Mouse (Mus musculus): ENCODE results near the gene Tbck. TPM values are rescaled to one million over a fixed set of nuclear protein-coding genes. Genes with fewer than 3 reads are reported as not detected.

The Tbck gene
- polyA plus RNA-seq, 1 experiment from 2014 or later, result 11.3 TPM

DNA sequence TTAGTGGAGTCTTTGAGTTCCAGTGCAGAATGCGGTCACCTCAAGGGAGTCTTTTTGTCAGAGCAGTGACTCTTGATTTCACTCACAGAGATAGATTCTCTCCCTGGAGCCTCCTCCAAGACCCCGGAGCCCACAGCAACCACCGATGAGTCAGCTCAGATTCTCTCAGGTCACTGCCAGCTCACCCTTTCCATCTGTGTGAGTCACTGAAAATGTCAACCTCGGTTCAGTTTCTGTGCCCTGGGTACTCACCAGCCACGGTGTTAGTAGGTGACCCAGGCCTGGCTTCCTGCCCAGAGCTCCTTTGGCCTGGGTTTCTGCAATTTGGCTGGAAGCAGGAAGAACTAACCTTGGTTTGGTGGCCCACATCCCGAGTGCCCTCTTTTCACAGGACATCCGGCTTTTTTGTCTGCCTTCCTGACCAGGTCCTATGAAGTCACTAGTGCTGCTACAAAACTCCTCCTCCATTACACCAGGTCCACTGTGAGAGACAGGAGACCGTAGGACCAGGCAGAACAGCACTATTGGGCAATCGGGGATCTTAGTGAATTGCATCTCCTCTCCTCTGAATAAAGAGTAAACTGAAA lies 187.5 kb downstream of the Tbck start:
- ATAC-seq (peak; percentile 79), DNase-seq (ENCODE audit: low spot score) (peak; percentile 79)
- TF ChIP-seq CTCF (IDR thresholded peaks at IDR 0.05) (no peak), EP300 (IDR thresholded peaks at IDR 0.05) (peak; percentile 69)
- no peaks in the 10 kb centered on the region for H3K9me3 ChIP-seq (ENCODE audit: low read length)
- H3K27me3 ChIP-seq (replicated peaks; ENCODE audit: insufficient read depth, low read length), result no peaks in the 10 kb centered on the region
- H3K4me3 ChIP-seq (ENCODE audit: low read depth, low read length), result no peak overlapping the region
- no peaks in the 10 kb centered on the region; the same call in 1 of the 2 replicates for H3K4me1 ChIP-seq (ENCODE audit: insufficient read depth, low read depth, low read length)
- WGBS, result 45% methylated on average over 9 of the region's 9 CpGs
- H3K4me2 ChIP-seq (replicated peaks; ENCODE audit: low read depth, low read length), result no peak overlapping the region
- 0 out of 2 replicates have a peak overlapping the region, but pooled peaks have one; percentile 5 for H3K27ac ChIP-seq (ENCODE audit: low read length)
- no peak overlapping the region for H3K9ac ChIP-seq (replicated peaks; ENCODE audit: low read depth)
- H3K36me3 ChIP-seq (ENCODE audit: insufficient read depth, low read length), result no peaks in the 10 kb centered on the region

- Histone ChIP-seq H3K9me3 (ENCODE audit: low read length) (no peaks in the 10 kb centered on the region), H3K4me2 (replicated peaks; ENCODE audit: low read depth, low read length) (no peak overlapping the region), H3K4me1 (ENCODE audit: insufficient read depth, low read depth, low read length) (no peaks in the 10 kb centered on the region; the same call in 1 of the 2 replicates), H3K27me3 (replicated peaks; ENCODE audit: insufficient read depth, low read length) (no peaks in the 10 kb centered on the region), H3K36me3 (ENCODE audit: insufficient read depth, low read length) (no peaks in the 10 kb centered on the region), H3K4me3 (ENCODE audit: low read depth, low read length) (no peak overlapping the region), H3K9ac (replicated peaks; ENCODE audit: low read depth) (no peak overlapping the region), H3K27ac (ENCODE audit: low read length) (no peak overlapping the region)
- ATAC-seq (peak; percentile 68), DNase-seq (ENCODE audit: low spot score) (peak; percentile 66)
- TF ChIP-seq EP300 (IDR thresholded peaks at IDR 0.05) (peak; percentile 70), CTCF (IDR thresholded peaks at IDR 0.05) (no peak)
- whole genome bisulfite sequencing, result 38% methylated on average over 6 of the region's 6 CpGs
Observed at GRCm38 (mm10) chr3:132873251-132873650, 189.3 kb downstream of the Tbck start.

GRCm38 (mm10) chr3:132876011-132876708 lies 192.2 kb downstream of the Tbck start:
- no peak for TF ChIP-seq CTCF (IDR thresholded peaks at IDR 0.05)
- no peak for TF ChIP-seq EP300 (IDR thresholded peaks at IDR 0.05)
- H3K4me2 ChIP-seq (replicated peaks; ENCODE audit: low read depth, low read length), result no peak overlapping the region
- H3K36me3 ChIP-seq (ENCODE audit: insufficient read depth, low read length), result no peaks in the 10 kb centered on the region
- no peak for ATAC-seq
- no peak for DNase-seq (ENCODE audit: low spot score)
- H3K9ac ChIP-seq (replicated peaks; ENCODE audit: low read depth), result no peak overlapping the region
- no peak overlapping the region for H3K4me3 ChIP-seq (ENCODE audit: low read depth, low read length)
- no peak overlapping the region for H3K27ac ChIP-seq (ENCODE audit: low read length)
- H3K9me3 ChIP-seq (ENCODE audit: low read length), result no peaks in the 10 kb centered on the region
- no peaks in the 10 kb centered on the region for H3K27me3 ChIP-seq (replicated peaks; ENCODE audit: insufficient read depth, low read length)
- H3K4me1 ChIP-seq (ENCODE audit: insufficient read depth, low read depth, low read length), result no peaks in the 10 kb centered on the region; the same call in 1 of the 2 replicates
- 75% methylated on average over 14 of the region's 14 CpGs for WGBS

- Histone ChIP-seq H3K27me3 (replicated peaks; ENCODE audit: insufficient read depth, low read length) (no peaks in the 10 kb centered on the region), H3K4me1 (ENCODE audit: insufficient read depth, low read depth, low read length) (no peaks in the 10 kb centered on the region; the same call in 1 of the 2 replicates), H3K9me3 (ENCODE audit: low read length) (no peaks in the 10 kb centered on the region), H3K36me3 (ENCODE audit: insufficient read depth, low read length) (no peaks in the 10 kb centered on the region), H3K27ac (ENCODE audit: low read length) (no peak overlapping the region), H3K4me3 (ENCODE audit: low read depth, low read length) (no peak overlapping the region), H3K9ac (replicated peaks; ENCODE audit: low read depth) (no peak overlapping the region), H3K4me2 (replicated peaks; ENCODE audit: low read depth, low read length) (no peak overlapping the region)
- ATAC-seq, result peak; percentile 60; the same call in 1 of the 2 replicates
- WGBS, result 52% methylated on average over 10 of the region's 10 CpGs
- peak; percentile 56 for DNase-seq (ENCODE audit: low spot score)
- peak; percentile 70; the same call in 1 of the 2 replicates for TF ChIP-seq EP300 (IDR thresholded peaks at IDR 0.05)
- no peak for TF ChIP-seq CTCF (IDR thresholded peaks at IDR 0.05)
Observed at GRCm38 (mm10) chr3:132876933-132877676, 193.2 kb downstream of the Tbck start.

- no peak for DNase-seq (ENCODE audit: low spot score)
- Histone ChIP-seq H3K27me3 (replicated peaks; ENCODE audit: insufficient read depth, low read length) (no peaks in the 10 kb centered on the region), H3K27ac (ENCODE audit: low read length) (peak overlapping the region; percentile 28; the same call in 1 of the 2 replicates), H3K4me3 (ENCODE audit: low read depth, low read length) (no peak overlapping the region), H3K4me2 (replicated peaks; ENCODE audit: low read depth, low read length) (no peak overlapping the region), H3K4me1 (ENCODE audit: insufficient read depth, low read depth, low read length) (no peaks in the 10 kb centered on the region; the same call in 1 of the 2 replicates), H3K36me3 (ENCODE audit: insufficient read depth, low read length) (no peaks in the 10 kb centered on the region), H3K9me3 (ENCODE audit: low read length) (no peaks in the 10 kb centered on the region), H3K9ac (replicated peaks; ENCODE audit: low read depth) (no peak overlapping the region)
- ATAC-seq, result 0 out of 2 replicates have a peak, but pooled peaks have one; percentile 2
- WGBS, result 75% methylated on average over 3 of the region's 3 CpGs
- TF ChIP-seq CTCF (IDR thresholded peaks at IDR 0.05) (no peak), EP300 (IDR thresholded peaks at IDR 0.05) (no peak)
Observed at GRCm38 (mm10) chr3:132880361-132880760, 196.4 kb downstream of the Tbck start.

DNA sequence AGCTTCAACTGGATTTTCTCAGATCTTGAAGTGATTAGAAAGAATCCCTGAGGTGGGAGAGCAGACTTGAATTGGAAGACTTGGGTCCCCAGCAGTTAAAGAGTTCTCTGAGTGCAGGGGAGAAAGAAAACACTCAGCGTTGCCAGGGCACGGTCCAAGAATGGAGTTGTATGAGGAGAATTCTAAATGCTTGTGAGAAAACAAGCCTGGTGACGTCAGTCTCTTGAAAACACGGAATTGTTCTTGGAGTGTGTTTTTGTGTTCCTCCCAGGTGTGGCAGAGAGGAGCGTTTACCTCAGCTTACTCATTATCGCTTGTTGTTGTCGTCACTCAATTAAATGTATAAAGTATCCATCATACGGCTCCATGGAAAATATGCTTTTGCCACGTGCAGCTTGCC lies 196.9 kb downstream of the Tbck start:
- 52% methylated on average over 9 of the region's 9 CpGs for WGBS
- DNase-seq (ENCODE audit: low spot score) (peak; percentile 76), ATAC-seq (peak; percentile 76)
- H3K27me3 ChIP-seq (replicated peaks; ENCODE audit: insufficient read depth, low read length), result no peaks in the 10 kb centered on the region
- no peaks in the 10 kb centered on the region for H3K36me3 ChIP-seq (ENCODE audit: insufficient read depth, low read length)
- no peaks in the 10 kb centered on the region; the same call in 1 of the 2 replicates for H3K4me1 ChIP-seq (ENCODE audit: insufficient read depth, low read depth, low read length)
- H3K9me3 ChIP-seq (ENCODE audit: low read length), result no peaks in the 10 kb centered on the region
- no peak overlapping the region for H3K4me2 ChIP-seq (replicated peaks; ENCODE audit: low read depth, low read length)
- H3K9ac ChIP-seq (replicated peaks; ENCODE audit: low read depth), result no peak overlapping the region
- no peak for TF ChIP-seq CTCF (IDR thresholded peaks at IDR 0.05)
- TF ChIP-seq EP300 (IDR thresholded peaks at IDR 0.05), result peak; percentile 60; the same call in 1 of the 2 replicates
- H3K4me3 ChIP-seq (ENCODE audit: low read depth, low read length), result no peak overlapping the region
- H3K27ac ChIP-seq (ENCODE audit: low read length), result peak overlapping the region; percentile 28; the same call in 1 of the 2 replicates
